Mouse (Mus musculus) liver, postnatal 0 days (tissue): ENCODE results near the gene Setdb1.

Source experiments
- CTCF ChIP-seq: sonication (generic); IDR thresholded peaks from 2 replicates; pipeline ENCODE4 v1.5.1; 2016; ENCODE audit warnings: antibody characterized with exemption, low read depth
- EP300 ChIP-seq: IDR thresholded peaks from 2 replicates; pipeline ENCODE4 v1.6.1; 2016; ENCODE audit warnings: antibody characterized with exemption, low read depth, mild to moderate bottlenecking

DNA sequence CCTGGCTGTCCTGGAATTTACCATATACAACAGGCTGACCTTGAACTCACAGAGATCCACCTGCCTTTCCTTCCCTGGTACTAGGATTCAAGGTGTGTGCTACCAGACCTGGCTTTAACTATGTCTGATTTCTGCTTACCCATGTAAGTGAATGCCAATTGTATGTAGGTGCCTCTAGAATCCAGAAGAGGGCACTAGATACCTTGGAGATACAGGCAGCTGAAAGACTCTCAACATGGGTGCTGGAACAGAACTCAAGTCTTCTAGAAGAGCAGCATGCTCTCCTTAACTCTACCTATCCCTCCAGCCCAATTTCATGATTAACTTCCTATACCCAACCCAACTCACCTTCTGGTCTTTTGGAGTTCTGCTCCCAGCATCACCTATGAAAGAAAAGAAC, 7.5 kb downstream of the Setdb1 start:
- TF ChIP-seq CTCF, result peak; percentile 88
- TF ChIP-seq EP300, result no peak
